Mouse (Mus musculus): ENCODE measurements around the gene Fez2.

Gene Fez2

DNA sequence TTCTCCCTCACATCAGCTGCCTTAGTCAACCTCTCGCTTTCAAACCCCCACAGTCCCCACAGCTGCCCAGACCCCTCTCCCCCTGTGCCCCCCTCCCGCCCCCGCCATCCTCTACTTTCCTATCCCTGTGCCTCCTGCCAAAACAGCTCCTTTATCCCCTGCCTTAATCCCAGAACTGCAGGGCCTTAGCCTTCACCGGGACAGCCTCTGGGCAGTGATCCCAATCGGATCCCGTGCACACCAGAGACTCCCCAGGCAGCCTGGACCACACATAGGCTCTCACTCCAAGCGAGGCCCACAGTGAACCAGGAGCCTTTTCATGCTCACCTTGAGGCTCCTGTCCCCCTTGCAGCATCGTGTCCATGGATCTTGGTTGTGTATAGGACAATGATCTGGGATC lies 49.5 kb downstream of the Fez2 start:
- no peak for DNase-seq (ENCODE audit: low read depth, low spot score)

DNA sequence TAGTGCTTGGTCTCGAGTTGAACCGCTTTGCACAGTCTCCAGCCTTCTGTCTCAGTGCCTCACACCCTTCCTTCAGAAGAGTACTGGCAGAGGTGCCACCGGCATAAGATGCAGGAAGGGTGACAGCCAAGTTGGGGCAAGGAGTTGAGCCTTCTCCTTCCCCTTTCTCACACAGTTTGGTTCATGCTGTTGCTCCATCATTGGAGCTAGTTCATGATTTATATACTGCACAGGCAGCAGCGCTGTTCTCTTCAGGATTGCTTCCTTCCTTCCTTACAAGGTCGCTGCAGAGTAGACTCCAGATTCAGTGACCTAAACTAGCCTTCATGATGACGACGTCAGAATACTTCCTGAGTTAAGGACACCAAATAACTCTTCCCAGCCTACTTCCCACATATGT lies 51.9 kb downstream of the Fez2 start:
- no peak for DNase-seq (ENCODE audit: low read depth, low spot score)

DNA sequence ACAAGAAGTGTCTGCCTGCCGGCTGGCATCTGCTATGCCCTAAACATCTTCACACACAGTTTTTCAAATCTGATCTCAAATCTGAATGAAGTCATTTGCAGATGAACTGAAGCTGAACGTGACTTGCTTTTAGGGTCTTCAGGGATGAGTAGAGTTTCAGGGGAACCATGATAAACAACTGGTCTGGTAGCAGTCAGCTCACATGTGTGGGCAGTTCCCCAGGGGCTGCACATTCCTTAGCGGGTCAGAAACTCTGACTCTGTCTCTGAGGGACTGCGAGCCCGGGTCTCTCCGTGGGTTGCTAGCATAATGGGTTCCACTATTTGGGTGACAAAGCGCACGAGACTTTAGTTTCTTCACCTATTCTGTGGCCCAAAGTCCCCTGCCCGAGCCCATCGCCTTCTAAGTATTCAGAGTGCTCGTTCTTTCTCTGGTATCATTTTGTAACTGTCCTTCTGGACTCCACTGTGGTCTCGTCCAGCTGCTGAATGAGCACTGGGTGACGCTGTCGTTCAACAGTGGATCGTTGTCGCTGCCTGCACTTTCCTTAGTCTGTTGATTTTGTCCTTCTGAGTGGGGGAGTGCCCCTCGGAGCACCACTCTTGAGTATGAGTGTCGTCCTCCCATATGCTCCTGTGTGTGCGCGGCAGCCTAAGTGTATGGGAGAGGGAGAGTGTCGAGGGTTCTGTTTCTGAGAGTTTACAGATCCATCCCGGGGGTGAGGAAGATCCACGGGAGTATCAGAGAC lies 53.2 kb downstream of the Fez2 start:
- no peak for DNase-seq (ENCODE audit: low read depth, low spot score)

DNA sequence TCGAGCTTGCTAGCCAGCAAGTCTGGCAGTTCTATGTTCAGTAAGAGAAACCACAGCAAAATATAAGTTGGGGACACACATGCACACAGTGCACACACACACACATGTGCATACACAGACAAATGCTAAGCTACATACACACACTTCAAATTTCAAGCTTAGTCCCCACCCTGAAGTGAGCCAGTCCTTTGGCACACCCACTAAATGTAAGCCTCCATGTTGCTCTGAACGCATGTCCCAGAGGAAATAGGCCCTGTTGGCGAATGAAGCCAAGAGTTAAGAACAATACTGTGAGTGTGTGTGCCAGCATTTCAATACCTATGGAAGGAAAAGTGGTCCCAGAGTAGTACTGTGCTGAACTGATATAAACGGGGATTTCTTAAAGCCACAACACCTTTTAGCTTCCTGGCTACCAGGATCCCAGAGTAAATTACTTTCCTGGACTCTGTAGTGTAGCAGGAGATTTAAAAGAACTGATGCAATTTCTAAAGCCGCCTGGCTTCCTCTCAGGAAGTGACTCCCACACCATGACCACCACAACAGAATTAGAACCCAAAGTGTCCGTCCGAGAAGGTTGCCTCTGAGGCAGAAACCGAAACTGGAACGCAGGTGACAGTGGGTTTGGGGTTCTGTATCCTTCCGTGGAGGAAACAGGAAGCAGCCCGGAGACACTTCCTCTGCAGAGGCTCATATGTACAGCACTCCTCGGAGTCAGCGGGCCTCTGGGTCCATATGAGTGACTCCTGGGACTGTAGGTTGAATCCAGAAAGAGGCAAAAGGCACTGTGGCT lies 55.8 kb downstream of the Fez2 start:
- no peak for DNase-seq (ENCODE audit: low read depth, low spot score)

DNA sequence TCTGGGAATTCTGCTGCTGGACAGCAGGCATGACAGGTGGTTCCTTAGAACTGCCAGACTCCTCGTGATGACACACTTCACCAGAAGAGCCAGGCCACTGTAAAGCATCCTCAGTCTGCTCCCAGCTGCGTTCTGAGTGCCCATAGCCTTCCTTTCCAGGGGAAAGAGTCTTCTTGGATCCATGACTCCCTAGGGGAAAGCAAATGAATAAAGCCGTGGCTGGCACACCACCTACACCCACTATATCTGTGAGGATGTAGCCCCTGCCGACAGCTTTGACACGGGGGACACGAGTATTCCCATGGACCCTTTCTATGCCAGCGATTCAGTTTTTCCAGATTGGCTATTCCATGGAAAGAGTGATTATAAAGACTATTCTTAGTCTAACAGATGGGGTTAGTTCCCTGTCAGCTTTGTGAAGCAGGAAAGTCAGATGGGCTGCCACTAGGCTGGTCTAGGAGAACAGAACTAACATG lies 59.7 kb downstream of the Fez2 start:
- DNase-seq (ENCODE audit: low read depth, low spot score), result no peak

DNA sequence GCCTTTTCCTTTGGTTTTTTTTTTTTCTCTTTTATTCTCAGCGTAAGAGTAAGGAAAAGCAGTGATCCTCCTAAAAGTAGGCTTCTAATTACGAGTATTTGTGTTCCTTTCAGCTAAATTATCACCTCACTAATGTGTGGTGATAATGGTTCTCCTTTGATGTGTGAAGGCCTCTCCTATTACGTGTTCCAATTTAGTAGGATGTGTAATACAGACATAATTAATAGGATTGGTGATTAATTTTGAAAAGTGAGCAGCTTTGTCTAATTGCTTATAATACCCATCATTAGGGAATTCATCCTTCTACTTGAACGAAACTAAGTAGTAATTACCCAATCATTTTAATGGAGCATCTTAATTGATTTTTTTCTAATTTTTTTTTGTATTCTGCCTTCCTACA lies 60.2 kb downstream of the Fez2 start:
- no peak for DNase-seq (ENCODE audit: low read depth, low spot score)

DNA sequence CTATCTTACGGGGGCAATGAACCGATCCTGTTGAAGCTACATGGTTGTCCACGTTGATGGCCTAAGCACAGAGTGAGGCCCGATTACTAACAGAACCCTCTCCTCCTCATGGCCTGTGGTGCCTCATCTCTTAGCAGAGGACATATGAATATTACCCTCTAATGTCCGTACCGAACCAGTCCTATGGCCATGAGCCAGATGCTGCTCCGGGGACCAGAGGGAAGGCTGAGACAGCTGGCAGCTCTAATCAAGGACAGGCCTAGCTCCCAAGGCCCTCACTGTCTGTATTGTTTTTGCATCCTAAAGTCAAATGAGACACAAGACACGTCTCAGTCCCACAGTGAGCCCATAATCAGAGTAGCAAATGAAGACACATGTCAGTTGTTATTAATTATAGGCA lies 62.3 kb downstream of the Fez2 start:
- no peak for DNase-seq (ENCODE audit: low read depth, low spot score)

DNA sequence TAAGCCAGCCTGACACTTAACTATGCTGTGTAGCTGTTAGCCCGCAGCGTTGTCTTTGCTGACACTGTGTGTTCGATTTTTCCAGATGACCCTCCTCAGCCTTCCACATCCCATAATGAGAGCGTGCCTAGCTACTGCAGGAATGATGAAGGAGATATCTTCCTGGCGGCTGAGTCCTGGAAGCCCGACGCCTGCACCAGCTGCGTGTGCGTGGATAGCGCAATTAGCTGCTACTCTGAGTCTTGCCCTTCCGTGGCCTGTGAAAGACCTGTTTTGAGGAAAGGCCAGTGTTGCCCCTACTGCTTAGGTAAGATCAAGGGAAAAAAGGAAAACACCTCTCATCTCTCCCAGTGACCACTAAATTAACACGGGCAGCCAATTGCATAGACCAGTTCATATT lies 63.1 kb downstream of the Fez2 start:
- DNase-seq (ENCODE audit: low read depth, low spot score), result no peak

DNA sequence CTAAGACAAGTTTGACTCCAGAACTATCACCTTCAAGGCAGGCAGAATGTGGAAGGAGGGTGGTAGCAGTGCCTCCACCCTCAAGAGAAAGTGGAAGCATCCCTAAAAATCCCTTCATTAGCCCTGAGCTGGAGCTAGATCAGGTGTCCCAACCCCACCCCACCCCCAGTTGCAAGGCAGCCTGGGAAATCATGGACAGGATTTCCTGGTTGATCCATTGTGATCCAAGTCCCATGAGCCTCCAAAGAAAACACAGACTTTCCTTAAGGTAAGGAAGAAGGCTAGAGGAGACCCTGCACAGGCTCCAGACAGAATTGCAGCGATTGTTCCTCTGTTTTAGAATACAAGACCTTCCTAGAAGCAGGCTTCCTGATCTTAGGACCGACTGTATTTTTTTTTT lies 63.5 kb downstream of the Fez2 start:
- DNase-seq (ENCODE audit: low read depth, low spot score), result no peak

DNA sequence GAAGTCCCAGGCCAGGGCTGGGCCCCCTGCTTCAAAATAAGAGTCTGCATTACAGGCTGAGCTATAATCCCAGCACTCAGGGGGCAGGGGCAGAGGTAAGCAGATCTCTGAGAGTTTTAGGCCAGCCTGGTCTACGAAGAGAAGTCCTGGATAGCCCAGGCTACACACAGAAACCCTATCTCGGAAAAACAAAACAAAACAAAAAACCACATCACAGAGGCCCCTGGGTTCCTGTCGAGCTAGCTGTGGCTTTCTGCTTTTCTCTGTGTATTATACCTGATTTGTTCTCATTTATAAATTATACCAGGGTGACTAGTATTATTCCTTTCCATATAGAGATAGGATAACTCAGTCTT lies 65.5 kb downstream of the Fez2 start:
- DNase-seq (ENCODE audit: low read depth, low spot score), result no peak

DNA sequence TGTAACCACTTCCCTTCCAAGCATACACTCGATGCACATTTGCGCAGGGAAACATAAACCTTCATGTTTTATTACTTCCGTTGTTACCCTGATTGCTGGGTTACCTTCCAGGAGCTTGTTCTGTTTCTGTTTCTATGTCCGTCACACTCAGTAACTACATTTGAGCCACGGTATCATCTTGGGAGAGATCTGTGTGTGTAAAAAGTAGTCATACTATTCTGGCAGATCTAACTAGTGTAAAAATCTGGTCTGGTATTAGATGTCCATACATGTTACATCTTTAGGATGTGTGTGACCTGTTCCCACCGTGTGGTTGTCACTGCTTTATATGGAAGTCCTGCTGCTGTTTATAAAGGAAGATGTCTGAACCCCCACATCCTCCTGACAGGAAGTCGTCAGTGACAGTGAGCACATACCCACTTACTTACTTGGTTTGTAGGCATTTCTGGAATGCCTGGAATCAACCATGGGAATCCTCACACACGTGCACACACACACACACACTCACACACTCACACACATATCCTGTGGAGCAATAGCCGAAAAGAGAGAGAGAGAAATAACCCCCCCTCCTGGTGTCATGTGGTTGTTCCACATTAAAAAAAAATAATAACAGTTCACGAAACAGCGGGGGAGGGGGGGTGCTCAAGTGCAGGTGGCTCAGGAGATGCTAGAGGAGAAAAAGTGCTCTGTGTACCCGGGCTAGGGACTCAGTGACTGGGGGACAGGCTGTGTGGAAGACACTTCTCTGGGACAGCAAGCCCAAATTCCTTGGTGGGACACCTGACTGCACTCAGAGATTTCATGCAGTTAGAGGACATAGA lies 66.1 kb downstream of the Fez2 start:
- DNase-seq (ENCODE audit: low read depth, low spot score), result peak; percentile 35

DNA sequence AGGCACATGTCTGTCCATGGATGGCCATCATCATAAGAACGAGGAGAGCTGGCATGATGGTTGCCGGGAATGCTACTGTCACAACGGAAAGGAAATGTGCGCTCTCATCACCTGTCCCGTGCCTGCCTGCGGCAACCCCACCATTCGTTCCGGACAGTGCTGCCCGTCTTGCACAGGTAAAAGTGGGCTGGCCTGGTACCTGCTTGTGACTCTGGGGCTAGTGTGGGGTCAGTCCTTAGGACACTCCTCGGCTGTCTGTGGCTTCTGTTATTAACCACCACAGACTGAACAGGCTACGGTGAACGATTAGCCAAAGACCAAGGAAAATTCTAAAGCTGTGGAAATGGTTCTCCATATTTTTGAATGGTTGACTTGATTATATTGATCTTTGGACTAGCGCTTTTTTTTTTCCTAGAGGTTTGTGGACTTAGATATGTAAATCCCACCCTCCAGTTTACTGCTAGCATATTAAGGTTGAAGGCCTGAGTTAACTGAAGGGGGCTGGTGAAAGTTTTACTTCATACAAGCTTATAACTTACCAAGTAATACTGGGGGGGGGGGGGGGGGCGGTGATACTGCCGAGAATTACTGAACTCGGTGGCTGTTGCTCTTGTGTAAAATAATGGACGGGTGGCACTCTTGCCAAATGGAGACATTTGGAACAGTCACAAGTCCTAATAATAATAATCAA lies 70.7 kb downstream of the Fez2 start:
- DNase-seq (ENCODE audit: low read depth, low spot score), result no peak

DNA sequence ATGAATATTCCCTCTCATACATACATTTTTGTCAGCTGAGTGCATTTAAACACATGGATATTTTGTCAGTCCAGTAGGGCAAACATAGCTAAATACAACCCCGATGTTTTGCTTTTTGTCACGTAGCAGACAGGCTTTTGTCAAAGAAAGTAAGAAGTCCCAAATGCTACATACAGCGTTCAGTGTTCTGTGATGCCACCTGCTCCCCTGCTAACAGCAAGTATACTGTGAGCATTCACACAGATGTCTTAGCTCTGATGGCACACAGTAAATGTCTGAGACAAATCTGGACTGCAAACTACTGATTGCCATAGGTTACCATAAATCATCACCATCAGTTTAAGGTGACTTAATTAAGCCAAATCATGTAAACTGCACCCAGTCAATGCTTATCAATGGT lies 74.3 kb downstream of the Fez2 start:
- DNase-seq (ENCODE audit: low read depth, low spot score), result no peak

DNA sequence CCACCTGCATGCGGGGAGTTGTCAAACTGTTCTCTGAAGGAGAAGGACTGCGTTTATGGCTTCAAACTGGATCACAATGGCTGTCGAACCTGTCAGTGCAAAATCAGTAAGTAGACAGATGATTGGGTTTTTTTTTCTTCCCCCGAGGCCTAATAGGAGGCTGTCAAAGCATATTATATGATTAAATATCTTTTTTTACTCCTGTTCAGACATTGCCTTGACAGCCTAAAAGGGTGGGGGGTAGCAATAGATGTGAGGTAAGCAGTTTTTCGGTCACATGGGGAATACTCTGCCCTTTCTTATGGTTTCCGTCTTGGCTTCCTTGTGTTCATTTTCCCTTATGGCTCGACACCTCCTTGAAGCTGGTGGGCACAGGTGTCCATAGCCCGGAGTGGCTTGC lies 82.7 kb downstream of the Fez2 start:
- no peak for DNase-seq (ENCODE audit: low read depth, low spot score)

DNA sequence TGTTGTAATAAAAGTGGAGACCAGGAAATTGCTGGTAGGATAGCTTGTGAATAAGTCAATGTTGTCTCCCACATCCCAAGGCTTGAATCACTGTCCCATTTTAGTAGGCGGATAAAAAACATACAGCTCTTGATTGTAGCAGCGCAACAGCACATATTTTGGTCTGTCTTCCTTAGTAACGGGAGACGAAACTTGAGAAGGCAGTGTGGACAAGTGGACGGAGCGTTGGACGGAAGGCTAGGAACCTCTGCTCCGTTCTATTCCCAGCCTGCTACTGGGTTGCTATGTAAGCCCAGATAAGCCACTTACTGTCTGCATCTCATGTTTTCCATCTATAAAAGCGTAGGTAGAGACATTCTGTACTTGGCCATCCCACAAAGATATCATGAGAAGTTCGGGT lies 84.7 kb downstream of the Fez2 start:
- DNase-seq (ENCODE audit: low read depth, low spot score), result no peak

DNA sequence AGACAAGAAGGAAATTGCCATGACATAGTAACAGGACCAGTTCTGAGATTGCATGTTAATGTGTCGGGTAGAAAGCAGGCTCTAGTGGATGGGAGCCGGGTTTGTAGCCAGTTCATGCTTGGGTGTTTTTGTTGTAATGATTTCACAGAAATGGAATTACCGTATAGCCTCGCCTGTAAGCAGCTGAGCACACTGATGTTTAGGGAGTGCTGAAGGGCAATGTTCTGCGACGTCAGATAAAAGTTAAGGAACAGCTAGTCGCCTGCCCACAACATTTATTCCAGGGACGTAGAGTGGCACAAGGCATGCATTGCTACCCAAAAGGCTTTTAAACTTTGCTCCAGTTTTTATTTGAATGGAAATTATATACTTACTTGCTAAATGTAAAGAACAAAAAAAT lies 86.5 kb downstream of the Fez2 start:
- no peak for DNase-seq (ENCODE audit: low read depth, low spot score)

DNA sequence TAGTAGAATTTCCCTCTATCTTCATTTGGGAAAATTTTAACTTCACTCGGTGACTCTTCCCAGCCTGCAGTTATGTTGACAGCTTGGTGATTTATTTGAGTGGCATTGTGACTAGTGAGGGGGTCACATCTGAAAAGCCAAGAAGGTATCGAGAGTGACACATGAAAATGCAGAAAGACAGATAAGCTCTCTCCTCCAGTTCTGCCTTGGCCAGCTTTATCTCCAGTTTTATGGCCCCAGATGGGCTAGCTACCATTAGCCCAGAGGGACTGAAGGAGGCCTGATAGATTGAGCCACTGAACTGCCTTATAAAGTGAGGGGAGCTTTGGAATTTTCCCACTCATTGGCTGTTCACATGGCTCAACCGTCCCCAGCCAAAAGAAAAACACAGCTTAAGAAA lies 89.7 kb downstream of the Fez2 start:
- DNase-seq (ENCODE audit: low read depth, low spot score), result no peak

DNA sequence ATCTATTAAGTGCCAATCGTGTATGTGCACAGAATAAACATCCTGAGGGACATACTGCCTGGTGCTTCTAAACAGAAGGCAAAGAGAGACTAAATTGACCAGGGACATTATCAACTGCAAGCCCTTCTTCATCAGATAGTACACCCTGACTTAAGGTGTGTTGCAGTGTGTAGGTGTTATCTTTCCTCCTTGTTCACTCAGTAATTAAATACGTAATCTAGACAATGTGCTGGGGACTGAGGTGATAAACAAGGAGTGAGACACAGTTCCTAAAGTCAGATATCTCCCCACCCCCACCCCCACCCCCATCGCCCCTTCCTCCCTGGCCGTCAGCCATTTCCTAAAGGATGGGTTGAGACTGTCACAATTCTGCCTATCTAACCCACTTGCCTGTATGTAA lies 90.8 kb downstream of the Fez2 start:
- DNase-seq (ENCODE audit: low read depth, low spot score), result no peak

DNA sequence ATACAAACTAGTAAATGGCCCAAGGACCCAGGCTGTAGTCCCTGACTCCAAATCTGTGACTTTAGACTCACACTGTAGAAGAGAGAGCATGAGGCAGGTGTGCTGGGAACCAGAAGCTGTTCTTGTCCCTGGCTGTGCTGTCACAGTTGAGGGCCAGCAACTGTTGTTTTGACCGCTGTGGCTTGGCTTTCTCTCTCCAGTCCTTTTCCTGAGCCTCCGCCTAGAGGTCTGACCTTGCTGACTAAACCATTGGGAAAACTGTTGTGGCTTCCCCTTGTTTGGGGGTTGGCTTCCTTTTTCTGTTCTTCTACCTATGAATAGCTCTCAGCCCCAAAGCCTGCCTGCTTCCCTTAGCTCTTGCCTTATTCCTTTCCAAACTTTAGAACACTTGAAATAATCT lies 91.6 kb downstream of the Fez2 start:
- no peak for DNase-seq (ENCODE audit: low read depth, low spot score)

DNA sequence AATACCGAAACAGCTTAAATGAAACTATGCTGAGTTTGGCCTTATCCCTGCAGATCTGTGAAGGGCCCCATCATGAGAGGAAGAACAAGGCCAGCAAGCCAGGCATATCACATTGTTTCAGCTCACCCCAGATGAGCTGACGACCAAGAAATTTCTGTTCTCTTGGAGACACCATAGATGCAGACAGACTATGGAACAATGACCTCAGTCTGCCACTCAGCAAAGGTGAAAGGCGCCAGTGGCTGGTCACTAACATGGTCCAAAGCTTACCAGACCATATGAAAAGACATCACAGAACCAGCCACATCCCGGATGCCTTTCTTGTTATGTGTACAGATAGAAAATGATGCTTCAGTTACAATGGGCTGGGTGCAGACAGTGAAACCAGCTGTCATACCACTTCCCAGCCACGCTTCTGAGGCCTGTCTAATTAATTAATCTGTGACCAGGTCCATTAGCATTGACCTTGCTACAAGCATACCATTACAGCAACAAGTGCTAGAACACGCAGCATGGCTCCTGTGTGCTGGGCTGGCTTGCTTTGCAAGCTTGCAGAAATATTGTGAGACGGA lies 92.1 kb downstream of the Fez2 start:
- DNase-seq (ENCODE audit: low read depth, low spot score), result no peak
